Mouse (Mus musculus): ENCODE results near the gene Pnpla8. TPM values are rescaled to one million over a fixed set of nuclear protein-coding genes. Genes with fewer than 3 reads are reported as not detected.
A peak's percentile ranks its signal among the peaks of the same experiment; 100 is the strongest.

Gene Pnpla8
- polyA plus RNA-seq, 1 experiment from 2014 or later = 59.0 TPM

GRCm38 (mm10) chr12:44327452-44327851 lies 106.3 kb downstream of the Pnpla8 start:
- H3K36me3 ChIP-seq = no peaks in the 10 kb centered on the region
- H3K4me2 ChIP-seq = no peak overlapping the region
- no peaks in the 10 kb centered on the region for H3K9me3 ChIP-seq
- H3K9ac ChIP-seq (replicated peaks) = no peak overlapping the region
- no peak overlapping the region for H3K27ac ChIP-seq
- peaks cover 12% of the 10 kb centered on the region for H3K4me1 ChIP-seq (replicated peaks)
- no peak overlapping the region for H3K4me3 ChIP-seq (replicated peaks)
- WGBS = 29% methylated on average over 6 of the region's 6 CpGs
- ATAC-seq (ENCODE audit: insufficient number of reproducible peaks, insufficient read depth, low FRiP score, low TSS enrichment, low read depth) = no peak
- H3K27me3 ChIP-seq = peaks cover 43% of the 10 kb centered on the region

- peak within 1 kb of the TSS; percentile 59 for H3K4me3 ChIP-seq (replicated peaks)
- H3K27me3 ChIP-seq = peaks cover 50% of the 10 kb centered on the region
- WGBS = 2% methylated on average over 73 of the region's 74 CpGs
- H3K27ac ChIP-seq = no peak within 1 kb of the TSS
- no peaks in the 10 kb centered on the region for H3K9me3 ChIP-seq
- H3K4me2 ChIP-seq = peak within 1 kb of the TSS; percentile 99
- no peaks in the 10 kb centered on the region for H3K36me3 ChIP-seq
- H3K9ac ChIP-seq (replicated peaks) = peak within 1 kb of the TSS; percentile 59
- peaks cover 12% of the 10 kb centered on the region for H3K4me1 ChIP-seq (replicated peaks)
- ATAC-seq (ENCODE audit: insufficient number of reproducible peaks, insufficient read depth, low FRiP score, low TSS enrichment, low read depth) = peak; percentile 62
Observed at GRCm38 (mm10) chr12:44328381-44329315, 107.5 kb downstream of the Pnpla8 start, which contains the start of gene Nrcam. Nrcam (plus strand) TSS chr12:44328885.

GRCm38 (mm10) chr12:44329316-44330215 lies 108.4 kb downstream of the Pnpla8 start:
- under 1% methylated on average over 61 of the region's 61 CpGs for WGBS
- peak overlapping the region; percentile 99 for H3K4me2 ChIP-seq
- peaks cover 50% of the 10 kb centered on the region for H3K27me3 ChIP-seq
- ATAC-seq (ENCODE audit: insufficient number of reproducible peaks, insufficient read depth, low FRiP score, low TSS enrichment, low read depth) = peak; percentile 63
- peak overlapping the region; percentile 59 for H3K9ac ChIP-seq (replicated peaks)
- H3K4me1 ChIP-seq (replicated peaks) = peaks cover 12% of the 10 kb centered on the region
- no peaks in the 10 kb centered on the region for H3K36me3 ChIP-seq
- no peaks in the 10 kb centered on the region for H3K9me3 ChIP-seq
- H3K27ac ChIP-seq = no peak overlapping the region
- peak overlapping the region; percentile 59 for H3K4me3 ChIP-seq (replicated peaks)

- H3K9me3 ChIP-seq = no peaks in the 10 kb centered on the region
- WGBS = under 1% methylated on average over 9 of the region's 9 CpGs
- peak overlapping the region; percentile 99 for H3K4me2 ChIP-seq
- H3K9ac ChIP-seq (replicated peaks) = no peak overlapping the region
- H3K27ac ChIP-seq = no peak overlapping the region
- ATAC-seq (ENCODE audit: insufficient number of reproducible peaks, insufficient read depth, low FRiP score, low TSS enrichment, low read depth) = no peak
- peaks cover 50% of the 10 kb centered on the region for H3K27me3 ChIP-seq
- H3K36me3 ChIP-seq = no peaks in the 10 kb centered on the region
- H3K4me3 ChIP-seq (replicated peaks) = peak overlapping the region; percentile 59
- peaks cover 12% of the 10 kb centered on the region for H3K4me1 ChIP-seq (replicated peaks)
Observed at GRCm38 (mm10) chr12:44330216-44330719, 109.1 kb downstream of the Pnpla8 start.

GRCm38 (mm10) chr12:44337136-44337640 lies 116.0 kb downstream of the Pnpla8 start:
- WGBS = 81% methylated on average over 2 of the region's 2 CpGs
- no peaks in the 10 kb centered on the region for H3K36me3 ChIP-seq
- no peak overlapping the region for H3K27ac ChIP-seq
- H3K9ac ChIP-seq (replicated peaks) = no peak overlapping the region
- H3K9me3 ChIP-seq = no peaks in the 10 kb centered on the region
- no peak for ATAC-seq (ENCODE audit: insufficient number of reproducible peaks, insufficient read depth, low FRiP score, low TSS enrichment, low read depth)
- H3K4me3 ChIP-seq (replicated peaks) = no peak overlapping the region
- H3K4me2 ChIP-seq = no peak overlapping the region
- 0 out of 2 replicates have a peak, but pooled peaks cover 3% of the 10 kb centered on the region for H3K4me1 ChIP-seq (replicated peaks)
- H3K27me3 ChIP-seq = peaks cover 8% of the 10 kb centered on the region

- no peak overlapping the region for H3K9ac ChIP-seq (replicated peaks)
- H3K27ac ChIP-seq = no peak overlapping the region
- H3K4me2 ChIP-seq = no peak overlapping the region
- 56% methylated on average over 8 of the region's 8 CpGs for WGBS
- H3K4me1 ChIP-seq (replicated peaks) = 0 out of 2 replicates have a peak, but pooled peaks cover 3% of the 10 kb centered on the region
- H3K4me3 ChIP-seq (replicated peaks) = no peak overlapping the region
- no peak for ATAC-seq (ENCODE audit: insufficient number of reproducible peaks, insufficient read depth, low FRiP score, low TSS enrichment, low read depth)
- 0 out of 2 replicates have a peak, but pooled peaks cover 1% of the 10 kb centered on the region for H3K27me3 ChIP-seq
- no peaks in the 10 kb centered on the region for H3K36me3 ChIP-seq
- no peaks in the 10 kb centered on the region for H3K9me3 ChIP-seq
Observed at GRCm38 (mm10) chr12:44338195-44338622, 117.0 kb downstream of the Pnpla8 start.

GRCm38 (mm10) chr12:44344075-44344474 lies 122.9 kb downstream of the Pnpla8 start:
- ATAC-seq (ENCODE audit: insufficient number of reproducible peaks, insufficient read depth, low FRiP score, low TSS enrichment, low read depth) = no peak
- H3K4me2 ChIP-seq = no peak overlapping the region
- H3K9ac ChIP-seq (replicated peaks) = no peak overlapping the region
- no peaks in the 10 kb centered on the region for H3K36me3 ChIP-seq
- H3K4me3 ChIP-seq (replicated peaks) = no peak overlapping the region
- no peaks in the 10 kb centered on the region for H3K27me3 ChIP-seq
- H3K27ac ChIP-seq = no peak overlapping the region
- 67% methylated on average over 6 of the region's 6 CpGs for WGBS
- H3K4me1 ChIP-seq (replicated peaks) = no peaks in the 10 kb centered on the region
- no peaks in the 10 kb centered on the region for H3K9me3 ChIP-seq

- Histone ChIP-seq H3K9me3 (no peaks in the 10 kb centered on the region), H3K9ac (replicated peaks) (no peak overlapping the region), H3K4me3 (replicated peaks) (no peak overlapping the region), H3K4me1 (replicated peaks) (no peaks in the 10 kb centered on the region), H3K27me3 (no peaks in the 10 kb centered on the region), H3K36me3 (no peaks in the 10 kb centered on the region), H3K27ac (no peak overlapping the region), H3K4me2 (no peak overlapping the region)
- no peak for ATAC-seq (ENCODE audit: insufficient number of reproducible peaks, insufficient read depth, low FRiP score, low TSS enrichment, low read depth)
- 61% methylated on average over 5 of the region's 5 CpGs for WGBS
Observed at GRCm38 (mm10) chr12:44345251-44345650, 124.1 kb downstream of the Pnpla8 start.

GRCm38 (mm10) chr12:44346143-44346542 lies 125.0 kb downstream of the Pnpla8 start:
- H3K27me3 ChIP-seq = no peaks in the 10 kb centered on the region
- no peaks in the 10 kb centered on the region for H3K36me3 ChIP-seq
- no peak overlapping the region for H3K4me2 ChIP-seq
- ATAC-seq (ENCODE audit: insufficient number of reproducible peaks, insufficient read depth, low FRiP score, low TSS enrichment, low read depth) = no peak
- H3K9me3 ChIP-seq = no peaks in the 10 kb centered on the region
- 58% methylated on average over 3 of the region's 3 CpGs for WGBS
- no peak overlapping the region for H3K4me3 ChIP-seq (replicated peaks)
- H3K9ac ChIP-seq (replicated peaks) = no peak overlapping the region
- no peak overlapping the region for H3K27ac ChIP-seq
- no peaks in the 10 kb centered on the region for H3K4me1 ChIP-seq (replicated peaks)

GRCm38 (mm10) chr12:44355116-44355515 lies 133.9 kb downstream of the Pnpla8 start:
- Histone ChIP-seq H3K36me3 (no peaks in the 10 kb centered on the region), H3K27me3 (no peaks in the 10 kb centered on the region), H3K27ac (no peak overlapping the region), H3K9me3 (no peaks in the 10 kb centered on the region), H3K4me1 (replicated peaks) (no peaks in the 10 kb centered on the region), H3K4me2 (no peak overlapping the region), H3K4me3 (replicated peaks) (no peak overlapping the region), H3K9ac (replicated peaks) (no peak overlapping the region)
- no peak for ATAC-seq (ENCODE audit: insufficient number of reproducible peaks, insufficient read depth, low FRiP score, low TSS enrichment, low read depth)
- WGBS = 88% methylated on average over 4 of the region's 4 CpGs

Data from limb, embryonic 12.5 days (tissue).